Mouse (Mus musculus) spleen, adult 2 months (tissue): Measurements from ENCODE around the gene Drc1.

Experiments used
- CTCF ChIP-seq: fragments of 200-500 bp; IDR thresholded peaks from 2 replicates; pipeline ENCODE4 v1.5.1; 2011; ENCODE audit warnings: mild to moderate bottlenecking, inconsistent platforms; ENCODE audit not compliant: insufficient read depth, insufficient read length, insufficient replicate concordance; ENCODE audit errors: extremely low read depth
- POLR2A ChIP-seq: fragments of 200-500 bp; IDR thresholded peaks from 2 replicates; pipeline ENCODE4 v1.6.1; 2011; ENCODE audit warnings: low read depth, low read length, inconsistent platforms

GRCm38 (mm10) chr5:30279446-30279845, 1.7 kb upstream of the Drc1 start:
- TF ChIP-seq POLR2A (no peak), CTCF (no peak)
